Mouse (Mus musculus) urinary bladder, postnatal 14 days (tissue): ENCODE results near the gene Hamp.

Experiments used
- DNase-seq: peaks from one replicate; pipeline ENCODE4 v3.0.0; 2021; ENCODE audit warnings: low spot score

Hamp gene

GRCm38 (mm10) chr7:30943909-30944635 lies at the start of gene Hamp:
Gene Hamp (minus strand): TSS chr7:30944032.
- no peak for DNase-seq

- DNase-seq, result no peak
Observed at GRCm38 (mm10) chr7:30992148-30992547, 48.3 kb upstream of the Hamp start.

GRCm38 (mm10) chr7:30988519-30989162 lies 44.8 kb upstream of the Hamp start:
- no peak for DNase-seq

- no peak for DNase-seq
Observed at GRCm38 (mm10) chr7:30985357-30985756, 41.5 kb upstream of the Hamp start.

GRCm38 (mm10) chr7:30981703-30982102 lies 37.9 kb upstream of the Hamp start:
- no peak for DNase-seq

DNA sequence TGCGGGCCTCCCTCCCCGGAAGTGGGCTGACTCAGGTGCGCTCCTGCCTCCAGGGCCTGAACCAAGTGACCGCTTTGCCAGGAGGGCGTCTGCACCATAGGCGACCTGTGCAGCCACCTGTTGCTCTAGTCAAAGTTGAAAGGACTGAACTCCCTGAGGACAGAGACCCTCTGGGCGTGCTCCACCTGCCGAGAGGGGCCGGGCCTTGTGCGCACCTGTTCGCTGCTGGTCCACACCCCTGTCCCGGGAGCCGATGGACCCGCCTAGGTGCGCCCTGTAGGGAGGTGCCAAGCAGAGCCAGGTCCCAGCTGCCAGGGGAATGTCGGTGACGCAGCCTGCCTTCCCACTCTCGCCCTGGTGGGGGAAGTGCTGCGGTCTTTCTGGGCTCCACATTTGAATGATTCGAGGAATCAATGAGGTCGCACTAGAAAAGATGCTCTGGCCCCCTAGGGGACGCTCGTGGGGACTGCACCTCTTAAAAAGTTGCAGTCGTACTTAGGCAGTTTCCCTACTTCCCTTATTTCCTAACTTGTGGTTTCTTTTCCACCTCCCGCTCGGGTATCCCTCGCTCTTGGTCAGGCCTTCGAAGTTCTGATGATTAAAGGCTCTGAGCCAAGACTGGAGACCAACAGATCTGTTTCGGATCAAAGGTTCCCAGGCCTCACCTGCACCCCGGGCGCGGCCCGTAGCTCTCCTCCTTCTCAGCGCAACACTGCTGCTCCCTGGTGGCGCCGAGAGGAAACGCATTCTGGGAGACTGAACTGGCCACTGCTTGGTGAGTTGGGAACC lies 29.9 kb upstream of the Hamp start, which contains the start of gene Fam187b:
Gene Fam187b (plus strand): TSS at position 290 of the 789 bp plus-strand sequence.
- peak; percentile 91 for DNase-seq

- no peak for DNase-seq
Observed at GRCm38 (mm10) chr7:30973251-30973500, 29.3 kb upstream of the Hamp start, which contains the start of gene Lsr. Gene Lsr (minus strand): TSS chr7:30973464.

- no peak for DNase-seq
Observed at GRCm38 (mm10) chr7:30972426-30973250, 28.8 kb upstream of the Hamp start.

GRCm38 (mm10) chr7:30971901-30972300 lies 28.1 kb upstream of the Hamp start:
- DNase-seq, result no peak

- no peak for DNase-seq
Observed at GRCm38 (mm10) chr7:30969174-30969573, 25.3 kb upstream of the Hamp start.

DNA sequence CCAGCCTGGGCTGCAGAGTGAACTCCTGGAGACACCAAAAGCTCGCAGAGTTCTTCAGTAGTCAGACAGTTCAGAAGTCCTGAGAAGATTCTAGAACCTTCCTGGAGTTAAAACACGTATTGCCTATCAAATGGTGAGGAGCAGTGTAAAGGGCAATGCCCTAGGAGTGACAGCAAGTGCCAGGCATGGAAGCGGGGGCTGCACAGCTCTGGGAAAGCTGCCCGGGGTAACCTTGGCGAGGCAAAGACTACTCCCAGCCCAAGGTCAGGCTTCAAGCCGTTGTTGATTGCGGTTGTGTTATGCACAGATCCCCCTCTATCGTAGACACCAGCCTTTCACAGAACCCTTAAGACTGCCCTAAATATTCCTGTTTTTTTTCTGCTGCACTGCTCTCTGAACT lies 24.8 kb upstream of the Hamp start:
- DNase-seq, result no peak

DNA sequence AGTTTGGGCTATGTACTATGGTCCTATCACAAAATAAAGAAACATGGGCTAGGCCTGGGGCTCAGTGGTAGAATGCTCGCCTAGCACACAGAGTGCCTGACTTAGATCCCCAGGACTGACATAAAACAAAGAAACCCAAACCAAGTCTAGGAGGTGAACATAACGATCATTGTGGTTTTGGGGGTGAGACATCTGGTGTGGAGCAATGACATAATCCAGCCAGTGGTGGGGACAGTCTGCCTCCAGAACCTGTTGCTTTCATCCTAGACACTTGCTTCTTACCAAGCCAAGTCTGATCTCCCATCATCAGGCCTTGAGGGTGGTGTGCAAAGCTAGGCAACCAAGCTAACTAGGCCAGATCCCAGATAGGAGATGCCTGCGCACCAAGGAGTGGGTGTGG lies 22.8 kb upstream of the Hamp start:
- no peak for DNase-seq

DNA sequence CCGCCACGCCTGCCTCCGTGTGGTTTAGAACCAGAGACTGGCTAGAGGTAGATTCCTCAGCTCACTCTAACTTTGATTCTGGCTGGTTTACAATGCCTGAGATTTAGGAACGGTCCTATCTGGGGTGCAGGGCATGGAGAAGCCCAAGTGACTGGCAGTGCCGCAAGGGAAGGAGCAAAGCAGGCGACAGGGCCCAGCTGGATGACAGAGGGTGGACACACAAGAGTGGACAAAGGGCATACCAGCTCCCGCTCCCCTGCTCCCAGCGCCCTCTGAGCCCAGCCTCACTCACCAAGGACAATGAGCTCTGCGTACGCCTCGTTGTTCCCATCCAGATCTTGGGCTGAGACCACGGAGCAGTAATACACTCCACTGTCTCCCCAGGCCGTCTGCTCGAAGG lies 21.8 kb upstream of the Hamp start:
- no peak for DNase-seq

DNA sequence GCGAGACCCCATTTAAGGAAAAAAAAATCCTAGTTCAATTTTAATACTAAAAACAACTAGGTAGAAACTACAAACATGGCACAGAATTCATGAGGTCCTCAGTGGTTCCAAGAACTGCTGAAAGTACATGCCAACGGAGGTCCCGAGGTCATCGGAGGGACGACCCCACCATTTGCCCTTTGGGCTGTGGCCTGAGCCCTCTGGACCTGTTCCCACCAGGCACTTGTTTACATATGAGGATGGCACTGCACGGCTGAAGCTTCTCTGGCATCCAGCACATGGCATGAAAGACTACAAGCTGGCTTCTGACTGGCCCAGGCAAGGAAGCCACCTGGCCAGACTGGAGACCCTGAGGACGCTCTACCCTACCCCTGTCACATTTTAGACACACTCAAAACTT lies 20.5 kb upstream of the Hamp start:
- DNase-seq, result no peak

GRCm38 (mm10) chr7:30962862-30963261 lies 19.0 kb upstream of the Hamp start:
- no peak for DNase-seq

DNA sequence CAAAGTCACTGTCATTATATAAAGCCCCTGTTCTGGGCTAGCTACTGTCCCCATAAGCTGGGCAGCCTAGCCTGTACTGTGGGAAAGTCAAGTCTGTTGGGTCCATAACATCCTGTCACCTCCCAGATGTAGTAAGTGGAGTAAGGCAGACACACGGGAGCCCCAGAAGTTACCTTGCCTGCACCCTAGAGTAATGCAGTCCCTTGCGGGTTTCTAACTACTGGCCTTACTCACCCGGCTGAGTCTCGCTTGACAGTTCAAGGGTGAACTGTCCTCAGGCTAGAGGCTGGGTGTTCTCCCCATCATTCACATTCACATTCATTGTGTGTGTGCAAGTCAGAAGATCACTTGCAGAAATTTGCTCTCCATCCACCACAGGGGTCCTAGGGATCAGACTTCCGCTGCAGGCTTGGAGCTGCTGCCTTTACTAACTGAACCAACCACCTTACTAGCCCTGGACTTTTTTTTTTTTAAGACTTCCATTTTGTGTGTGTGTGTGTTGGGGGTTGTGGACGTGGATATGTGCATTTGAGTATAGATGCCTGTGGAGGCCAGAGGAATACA lies 16.0 kb upstream of the Hamp start:
- DNase-seq, result no peak

DNA sequence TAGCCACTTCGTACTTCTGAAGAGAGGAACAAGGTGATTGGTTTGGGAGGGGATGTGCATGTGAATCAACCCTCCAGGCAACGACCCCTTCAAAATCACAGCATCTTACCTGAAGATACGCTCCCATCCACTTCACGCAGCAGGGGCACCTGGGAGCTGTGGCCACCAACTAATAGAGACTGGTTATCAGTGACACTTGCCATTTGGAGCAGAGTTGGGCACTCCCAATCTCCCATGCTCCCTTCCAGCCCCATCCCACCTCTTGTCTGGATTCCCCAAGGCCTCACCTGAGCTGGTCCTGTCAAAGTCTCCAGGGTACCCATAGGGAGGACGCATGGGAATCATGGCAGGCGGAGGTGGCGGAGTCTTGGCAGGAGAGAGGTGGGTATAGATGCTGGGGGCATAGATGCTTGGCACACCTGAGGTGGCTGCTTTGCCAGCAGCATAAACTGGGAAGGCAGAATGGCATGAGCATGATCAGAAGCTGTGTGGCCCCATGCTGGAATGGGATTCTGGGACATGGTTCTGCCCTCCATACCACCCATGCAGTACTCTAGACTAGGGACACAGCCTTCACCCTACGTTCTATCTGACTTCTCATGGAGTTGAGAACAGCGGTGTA lies 15.1 kb upstream of the Hamp start:
- DNase-seq, result no peak

DNA sequence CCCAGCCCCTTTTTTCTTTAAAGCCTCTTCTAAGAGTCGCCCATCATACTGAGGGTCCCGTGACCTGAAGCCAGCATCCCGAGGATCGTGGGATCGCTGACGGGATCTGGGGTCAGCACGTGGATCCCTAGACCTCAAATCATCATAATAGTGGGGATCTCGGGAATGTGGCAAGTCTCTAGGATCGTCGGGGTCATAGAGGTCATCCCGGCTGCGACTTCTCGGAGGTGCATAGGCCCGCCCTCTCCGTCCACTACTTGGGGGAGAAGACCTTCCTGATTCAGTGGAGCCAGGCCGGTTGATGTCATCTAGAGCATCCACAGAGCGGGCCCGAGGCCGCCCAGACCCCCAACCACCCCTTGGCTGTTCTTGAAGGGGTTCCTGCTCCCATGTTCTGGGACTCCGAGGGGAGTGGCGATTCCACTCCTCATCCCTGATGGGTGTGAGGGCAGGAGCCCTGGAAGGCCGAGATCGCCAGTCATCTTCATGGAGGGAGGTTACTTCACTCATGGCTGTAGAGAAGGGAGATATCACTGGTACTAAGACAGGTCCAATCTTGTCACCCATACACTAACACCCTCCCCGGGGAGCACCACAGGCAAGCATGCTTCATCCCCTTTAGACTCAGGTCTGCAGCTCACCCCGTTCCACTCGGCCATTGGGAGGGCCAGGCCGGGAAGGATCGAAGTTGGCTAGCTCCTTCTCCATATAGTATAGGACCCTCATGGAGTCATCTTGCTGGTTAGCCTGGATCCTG lies 14.5 kb upstream of the Hamp start:
- DNase-seq, result no peak

DNA sequence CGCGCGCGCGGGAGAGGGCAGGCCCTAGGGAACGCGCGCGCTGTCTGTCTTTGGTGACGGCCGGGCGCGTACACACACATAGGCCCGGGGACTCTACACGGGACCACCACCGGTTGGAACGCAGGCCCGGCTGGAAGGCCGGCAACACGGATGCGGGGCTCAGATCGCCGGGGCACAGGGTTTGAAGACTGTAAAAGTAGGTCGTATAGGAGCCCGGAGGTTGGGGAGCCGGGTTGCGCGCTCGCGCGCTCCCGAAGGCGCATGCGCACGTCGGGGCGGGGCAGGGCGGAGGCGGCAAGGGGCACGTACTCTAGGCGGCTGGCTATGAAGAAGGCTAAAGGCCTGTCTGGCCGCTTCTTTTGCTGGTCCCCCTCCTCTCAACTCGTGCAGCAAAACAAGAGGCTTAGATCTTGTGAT lies 13.5 kb upstream of the Hamp start:
- peak; percentile 91 for DNase-seq

DNA sequence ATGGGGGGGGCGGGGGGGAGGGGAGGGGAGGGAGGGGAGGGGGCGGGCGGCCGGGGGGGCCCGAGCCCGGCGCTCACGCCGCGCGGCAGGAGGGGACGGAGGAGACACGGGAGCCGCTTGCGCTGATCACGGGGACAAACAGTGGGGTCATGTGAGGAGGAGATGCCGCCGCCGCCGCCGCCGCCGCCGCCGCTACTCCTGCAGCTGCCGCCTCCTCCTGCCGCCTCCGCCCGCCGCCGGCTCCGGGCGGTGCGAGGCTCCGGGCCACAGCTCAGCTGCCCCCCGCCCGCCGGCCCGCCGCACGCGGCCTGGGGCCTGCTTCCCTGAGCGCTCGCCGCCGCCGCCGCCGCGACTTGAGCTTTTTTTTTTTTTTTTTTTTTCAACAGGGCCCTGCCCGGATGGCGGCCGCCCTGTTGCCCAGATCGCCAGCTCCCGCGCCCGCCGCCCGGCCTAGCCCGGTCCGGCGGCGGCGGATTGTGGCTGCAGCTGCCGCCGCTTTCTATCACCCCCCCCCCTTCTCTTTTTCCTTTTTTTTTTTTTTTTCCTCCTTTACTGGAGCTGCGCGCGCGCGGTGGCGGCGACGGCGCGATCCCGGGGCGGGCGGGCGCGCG lies 13.0 kb upstream of the Hamp start, which contains the start of gene Usf2:
Gene Usf2 (minus strand): TSS at position 48 of the 611 bp plus-strand sequence.
- DNase-seq, result peak; percentile 82
